Mouse (Mus musculus) hindbrain, embryonic 14.5 days (tissue): Measurements from ENCODE around the gene Gm5478. TPM values are rescaled to one million over a fixed set of nuclear protein-coding genes. Genes with fewer than 3 reads are reported as not detected.

Experiments
- microRNA-seq: library from miRNA; unstranded; fragments of <30 nt; microRNA quantifications from one replicate; pipeline ENCODE4, GENCODE M21; 2016
- polyA plus RNA-seq: library from polyadenylated mRNA; unstranded; fragments of >200 nt; fragmentation: Nextera tagmentation; extraction: Ambion mirVana; gene quantifications from 2 replicates; pipeline ENCODE4 v1.2.1, GENCODE M21; 2014

Gene Gm5478
- polyA plus RNA-seq, 1 experiment from 2014 or later = not detected

Small RNAs within 50 kb of the gene (microRNA-seq; reads per million reads assigned to microRNA genes)
- gene Gm44342 = not detected
- not detected for gene Gm44383
- not detected for gene Gm44479

Other genes with a start within 250 kb of the Gm5478 start
- gene Krt7, start 236.3 kb downstream of the Gm5478 start, polyA plus RNA-seq = 1.5 and 1.8 TPM in 2 replicates
- gene Krt87, start 208.6 kb downstream of the Gm5478 start, polyA plus RNA-seq = 0.40 and 0.50 TPM in 2 replicates
- gene Krt88, start 199.6 kb downstream of the Gm5478 start, polyA plus RNA-seq = not detected in 2 replicates
- not detected in 2 replicates for gene Krt81, start 183.6 kb downstream of the Gm5478 start, polyA plus RNA-seq
- gene Krt86, start 173.9 kb downstream of the Gm5478 start, polyA plus RNA-seq = 0.09 TPM in 1 of 2 replicates, not detected in the other
- not detected in 2 replicates for gene Krt83, start 155.9 kb downstream of the Gm5478 start, polyA plus RNA-seq
- not detected in 2 replicates for gene Gm49425, start 130.1 kb downstream of the Gm5478 start, polyA plus RNA-seq
- gene Krt84, start 114.6 kb downstream of the Gm5478 start, polyA plus RNA-seq = not detected in 2 replicates
- not detected in 2 replicates for gene Krt82, start 96.7 kb downstream of the Gm5478 start, polyA plus RNA-seq
- gene Krt90, start 84.4 kb downstream of the Gm5478 start, polyA plus RNA-seq = 0.15 and 0.23 TPM in 2 replicates
- 0.07 and 0.15 TPM in 2 replicates for gene Krt75, start 73.5 kb downstream of the Gm5478 start, polyA plus RNA-seq
- not detected in 2 replicates for gene Gm5414, start 19.2 kb downstream of the Gm5478 start, polyA plus RNA-seq
- gene Krt6b, start 32.9 kb upstream of the Gm5478 start, polyA plus RNA-seq = not detected in 2 replicates
- gene Krt6a, start 46.9 kb upstream of the Gm5478 start, polyA plus RNA-seq = not detected in 2 replicates
- gene Krt5, start 65.5 kb upstream of the Gm5478 start, polyA plus RNA-seq = not detected in 2 replicates
- gene Krt71, start 95.7 kb upstream of the Gm5478 start, polyA plus RNA-seq = 0.52 and 0.54 TPM in 2 replicates
- not detected in 2 replicates for gene Krt72, start 139.1 kb upstream of the Gm5478 start, polyA plus RNA-seq
- 0.52 and 0.68 TPM in 2 replicates for gene Krt73, start 155.0 kb upstream of the Gm5478 start, polyA plus RNA-seq
- gene Krt2, start 170.8 kb upstream of the Gm5478 start, polyA plus RNA-seq = not detected in 2 replicates
- 11.9 and 12.2 TPM in 2 replicates for gene Krt1, start 203.4 kb upstream of the Gm5478 start, polyA plus RNA-seq
- 0.20 and 0.21 TPM in 2 replicates for gene Krt77, start 222.3 kb upstream of the Gm5478 start, polyA plus RNA-seq
- gene Krt76, start 245.5 kb upstream of the Gm5478 start, polyA plus RNA-seq = not detected in 2 replicates